Mouse (Mus musculus) brain, embryonic 14.5 days (tissue): ENCODE measurements around the gene Rrp12. TPM values are rescaled to one million over a fixed set of nuclear protein-coding genes. Genes with fewer than 3 reads are reported as not detected.

Experiments used
- DNase-seq: peaks from one replicate; pipeline ENCODE4 v3.0.0-alpha.2; 2011; ENCODE audit warnings: low read depth
- CTCF ChIP-seq: fragments of 200-500 bp; IDR thresholded peaks from 2 replicates; pipeline ENCODE4 v1.5.1; 2012; ENCODE audit warnings: inconsistent platforms, mild to moderate bottlenecking, moderate library complexity, borderline replicate concordance; ENCODE audit not compliant: insufficient read depth, insufficient read length; ENCODE audit errors: extremely low read depth
- POLR2A ChIP-seq: fragments of 200-500 bp; IDR thresholded peaks from 2 replicates; pipeline ENCODE4 v1.6.1; 2012; ENCODE audit warnings: mild to moderate bottlenecking, inconsistent platforms, borderline replicate concordance; ENCODE audit not compliant: poor library complexity, insufficient read depth, insufficient read length, severe bottlenecking; ENCODE audit errors: extremely low read depth
- polyA plus RNA-seq: library from polyadenylated mRNA; depleted of rRNA; stranded (reverse); fragments of >200 nt; gene quantifications from 2 replicates; pipeline ENCODE4 v1.2.3, GENCODE M21; 2012

Rrp12 gene
- polyA plus RNA-seq, 1 experiment = 17.1 TPM

DNA sequence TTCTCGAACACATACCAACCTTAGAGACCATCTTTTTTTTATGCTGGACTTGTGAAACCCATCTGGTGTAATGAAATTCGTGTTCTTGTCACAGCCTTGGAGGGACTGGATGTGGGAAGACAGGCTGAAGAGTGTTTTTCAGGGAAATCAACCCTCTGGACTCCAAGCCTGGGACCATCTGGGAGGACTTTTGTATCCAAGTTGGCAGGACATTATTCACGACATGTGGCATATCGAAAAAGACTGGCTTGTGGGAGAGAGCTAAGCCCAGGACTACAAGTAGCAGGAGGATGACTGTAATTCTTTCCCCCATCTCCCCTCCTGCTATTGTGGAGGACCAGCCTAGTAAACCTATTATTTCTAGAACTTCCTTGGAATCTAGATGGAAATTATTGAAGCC is 53.8 kb downstream of the Rrp12 start:
- TF ChIP-seq POLR2A (no peak), CTCF (no peak)
- no peak for DNase-seq

DNA sequence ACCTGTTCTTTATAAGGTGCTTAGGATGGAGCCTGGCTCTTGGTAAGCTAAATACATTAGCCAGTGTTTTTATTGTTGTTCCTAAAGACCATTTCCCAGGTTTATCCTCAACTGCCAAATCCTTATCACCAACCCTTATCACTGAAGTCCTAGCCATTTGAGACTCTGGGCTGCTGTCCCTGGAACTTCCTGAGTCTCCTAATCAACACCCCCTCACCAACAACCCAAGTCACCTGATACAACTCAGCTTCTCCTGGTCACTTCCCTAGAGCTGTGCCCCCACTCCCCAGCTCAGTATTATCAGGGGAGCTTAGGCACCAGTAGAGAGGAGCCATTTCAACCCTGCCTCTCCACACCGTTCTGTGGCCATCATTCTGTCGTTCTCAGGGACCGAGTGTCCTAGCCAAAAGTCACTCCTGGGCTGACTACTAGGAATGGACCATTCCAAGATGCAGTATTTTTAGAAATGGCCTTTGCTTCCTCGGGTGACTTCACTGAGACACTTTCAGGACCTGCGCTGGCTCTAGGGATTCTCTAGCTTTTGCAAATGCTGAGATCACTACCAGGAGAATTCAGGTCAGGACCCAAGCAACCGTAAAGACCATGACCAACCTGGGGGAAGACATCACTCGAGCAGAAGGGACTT is 54.7 kb downstream of the Rrp12 start:
- TF ChIP-seq POLR2A = no peak
- no peak for TF ChIP-seq CTCF

DNA sequence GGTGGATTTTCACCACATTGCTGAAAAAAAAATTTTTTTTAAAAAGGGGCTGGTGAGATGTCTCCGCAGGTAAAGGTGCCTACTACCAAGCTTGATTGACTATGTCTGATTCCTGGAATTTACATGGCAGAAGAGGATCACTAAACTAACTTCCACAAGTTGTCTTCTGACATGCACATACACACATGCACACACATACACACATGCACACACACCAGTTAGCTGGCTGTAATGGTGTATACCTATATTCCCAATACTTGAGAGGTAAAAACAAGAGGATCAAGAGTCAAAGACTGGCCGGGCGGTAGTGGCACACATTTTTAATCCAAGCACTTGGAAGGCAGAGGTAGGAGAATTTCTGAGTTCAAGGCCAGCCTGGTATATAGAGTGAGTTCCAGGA is 56.3 kb downstream of the Rrp12 start:
- DNase-seq = no peak
- TF ChIP-seq POLR2A (no peak), CTCF (no peak)

More for the DNA sequence above, 54.7 kb downstream of the Rrp12 start:
- no peak for DNase-seq

DNA sequence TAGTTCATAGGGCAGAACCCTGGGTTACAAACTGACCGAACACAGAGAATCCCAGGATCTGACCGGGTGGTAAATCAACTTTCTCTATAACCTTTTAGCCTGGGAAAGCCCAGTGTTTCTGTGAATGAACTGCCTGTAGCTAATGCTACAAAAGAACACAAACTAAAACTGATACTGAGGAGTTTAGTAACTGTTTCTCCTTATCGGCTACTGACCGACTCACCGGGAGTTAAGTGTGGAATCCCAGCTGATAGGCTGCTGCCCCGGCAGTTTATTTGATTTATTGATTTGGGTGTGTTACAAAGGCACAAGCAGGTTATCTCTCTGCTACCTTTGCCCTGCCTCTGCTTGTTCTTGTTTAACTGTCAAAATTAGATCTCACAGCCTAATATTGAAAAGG is 57.2 kb downstream of the Rrp12 start:
- DNase-seq = no peak
- TF ChIP-seq POLR2A (no peak), CTCF (no peak)

DNA sequence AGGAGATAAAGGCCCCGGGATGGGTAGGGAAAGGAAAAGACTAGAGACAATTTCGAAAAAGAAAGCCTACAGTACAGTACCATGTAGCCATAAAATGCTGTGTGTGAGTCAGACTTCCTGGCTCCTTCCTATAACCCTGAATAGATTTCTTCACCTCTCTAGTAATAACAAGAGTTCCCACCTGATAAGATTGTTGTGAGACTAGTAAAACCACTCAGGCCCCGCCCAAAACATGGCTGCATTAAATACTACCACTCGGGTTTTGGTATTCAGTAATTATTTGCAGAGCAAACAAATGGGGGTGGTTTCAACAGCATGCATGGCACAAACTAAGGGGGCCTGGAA is 58.1 kb downstream of the Rrp12 start:
- TF ChIP-seq CTCF (no peak), POLR2A (no peak)
- DNase-seq = no peak

DNA sequence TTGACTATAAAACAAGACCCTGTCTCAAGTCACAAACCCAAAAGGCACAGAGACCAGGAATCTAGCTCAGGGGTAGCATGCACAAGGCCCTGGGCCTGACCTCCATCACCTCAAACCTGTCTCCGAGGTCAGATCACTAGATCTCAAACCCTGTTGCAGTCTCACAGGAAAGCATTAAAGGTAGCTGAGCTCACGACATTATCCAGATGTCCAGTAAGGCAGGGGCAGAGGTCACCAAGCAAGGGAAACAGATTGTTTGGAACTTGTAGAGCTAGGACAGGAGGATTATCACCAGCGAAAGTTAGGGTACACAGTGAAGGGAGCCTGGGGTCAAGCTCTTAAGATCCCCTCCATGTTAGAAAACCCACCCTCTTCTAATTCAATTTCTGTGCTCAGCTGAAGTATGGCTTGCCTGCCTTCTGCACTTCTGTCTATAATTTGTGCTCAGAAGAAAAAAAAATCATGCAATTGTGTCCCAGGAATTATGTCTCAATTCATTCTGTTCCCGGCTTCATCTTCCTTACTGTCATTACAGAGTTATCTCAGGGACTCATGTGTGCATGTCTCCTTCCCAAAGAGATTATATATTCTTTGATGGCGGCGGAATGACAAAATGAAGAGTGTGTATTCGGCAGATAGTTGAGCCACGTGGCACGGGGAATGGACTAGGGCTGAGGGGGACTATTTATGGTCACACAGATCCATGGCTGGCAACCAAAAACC is 58.6 kb downstream of the Rrp12 start:
- TF ChIP-seq CTCF (no peak), POLR2A (no peak)
- DNase-seq = no peak

DNA sequence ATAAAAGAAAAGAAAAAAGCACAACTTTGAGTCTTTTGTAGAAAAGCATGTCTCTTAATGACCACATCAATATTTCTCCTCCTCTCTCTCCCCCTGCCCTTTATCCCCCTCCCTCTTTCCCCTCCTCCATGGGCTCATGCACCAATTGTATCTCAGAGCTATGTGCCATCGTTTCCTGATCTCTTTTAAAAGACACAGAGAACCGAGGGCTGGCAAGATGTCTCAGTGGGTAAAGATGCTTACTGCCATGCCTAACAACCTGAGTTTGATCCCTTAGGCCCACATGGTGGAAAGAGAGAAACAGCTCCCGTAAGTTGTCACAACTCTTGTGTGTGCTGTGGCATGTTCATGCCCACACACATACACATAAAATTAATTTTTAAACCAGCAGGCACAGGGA is 59.3 kb downstream of the Rrp12 start:
- DNase-seq = no peak
- TF ChIP-seq POLR2A (no peak), CTCF (no peak)

DNA sequence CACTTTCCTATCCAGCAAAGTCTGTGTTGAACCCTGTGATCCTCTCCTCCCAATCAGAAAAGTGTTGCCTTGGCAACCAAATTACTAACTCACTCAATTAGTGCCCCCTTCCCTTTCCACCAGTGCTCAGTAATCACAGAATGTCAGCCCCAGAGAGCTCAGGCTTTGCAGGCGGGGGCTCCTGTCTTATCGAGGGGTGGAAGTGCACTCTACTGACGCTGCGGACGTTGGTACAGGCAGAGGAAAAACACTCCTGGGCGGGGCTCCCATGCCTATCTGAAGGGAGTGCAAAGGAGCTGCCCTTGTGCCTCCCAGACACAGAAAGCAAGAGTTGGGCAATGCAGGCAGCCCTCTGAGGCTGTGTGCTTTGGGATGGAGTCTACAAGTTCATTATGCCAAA is 60.2 kb downstream of the Rrp12 start:
- TF ChIP-seq CTCF = no peak
- no peak for TF ChIP-seq POLR2A
- DNase-seq = peak; percentile 91

DNA sequence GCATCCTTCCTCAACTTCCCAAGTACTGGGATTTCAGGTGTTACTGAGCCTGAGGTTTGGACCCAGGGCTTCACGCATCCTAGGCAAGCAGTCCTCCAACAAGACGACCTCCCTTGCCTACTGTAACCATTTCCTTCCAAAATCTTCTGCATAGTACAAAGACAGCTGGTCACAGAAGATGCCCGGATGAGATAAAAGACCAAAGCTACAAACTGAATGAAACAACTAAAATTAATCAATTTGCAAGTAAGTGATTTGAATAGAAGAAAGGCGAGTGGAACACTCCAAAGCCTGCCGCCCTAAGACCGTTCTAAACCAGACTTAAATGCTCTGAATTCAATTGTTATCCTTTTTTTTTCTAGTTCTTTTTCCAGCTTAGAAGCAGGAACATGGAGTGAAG is 60.6 kb downstream of the Rrp12 start:
- no peak for DNase-seq
- TF ChIP-seq POLR2A (no peak), CTCF (no peak)

DNA sequence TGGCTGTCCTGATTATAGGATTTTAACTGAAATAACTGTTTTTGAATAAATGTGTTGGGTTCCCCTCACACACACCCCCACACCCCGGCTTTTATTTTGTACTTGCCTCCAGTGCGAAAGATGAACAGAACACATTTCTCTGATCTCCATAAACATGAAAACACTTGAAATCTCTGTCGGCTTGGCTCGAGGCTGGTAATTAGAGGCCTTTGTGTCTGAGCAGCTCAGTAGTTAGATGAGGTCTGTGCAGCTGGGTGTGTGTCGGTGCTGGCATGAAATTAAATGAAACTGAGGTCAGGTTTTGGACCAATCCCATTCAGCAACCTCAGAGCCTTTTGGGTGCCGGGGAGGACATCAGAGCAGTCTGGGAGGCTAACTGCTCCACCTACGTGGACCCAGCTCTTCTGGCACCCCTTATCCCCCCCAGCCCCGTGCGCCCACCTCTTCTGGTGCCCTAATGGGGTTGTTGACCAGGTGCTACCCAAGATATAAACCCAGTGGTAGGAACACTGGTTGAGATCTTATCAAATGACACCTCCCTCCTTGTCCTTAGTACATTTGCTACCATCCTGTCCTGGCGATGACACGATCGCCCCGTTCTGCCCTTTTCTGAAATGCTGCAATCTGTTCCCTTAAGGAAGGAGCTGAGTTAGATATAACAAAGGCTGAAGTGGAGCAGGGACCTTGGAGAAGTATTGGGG is 63.3 kb downstream of the Rrp12 start:
- TF ChIP-seq CTCF = no peak
- TF ChIP-seq POLR2A = no peak
- peak; percentile 78 for DNase-seq

DNA sequence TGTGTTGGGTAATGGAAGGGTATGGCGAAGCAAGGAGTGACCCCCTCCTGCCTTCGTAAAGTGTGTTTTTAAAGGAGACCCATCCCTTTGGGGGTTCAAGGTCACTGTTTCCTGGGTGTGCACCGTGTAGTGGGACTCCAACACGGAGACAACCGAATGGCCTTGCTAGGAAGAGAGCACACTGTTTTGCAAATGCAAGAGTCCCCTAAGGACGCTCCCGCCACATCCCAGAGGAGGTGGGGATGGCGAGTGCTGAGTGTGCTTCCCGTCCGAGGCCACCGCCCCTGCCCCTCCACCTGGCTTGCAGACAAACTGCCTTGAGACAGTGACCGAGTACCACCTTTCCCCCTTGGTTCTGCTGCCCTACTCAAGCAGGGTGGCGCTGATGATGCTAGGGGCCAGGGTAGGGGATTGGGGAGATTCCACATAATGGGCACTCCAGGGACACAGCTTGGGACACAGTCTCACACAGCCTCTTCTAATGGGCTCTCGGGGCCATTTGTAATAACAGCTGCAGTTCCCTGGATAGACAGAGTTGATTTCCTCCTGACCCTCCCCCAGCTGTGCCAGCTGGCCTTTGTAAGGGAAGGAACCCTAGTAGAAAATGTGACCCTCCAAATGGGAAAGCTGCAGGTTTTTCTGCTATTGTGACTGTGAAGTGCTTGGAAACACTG is 64.1 kb downstream of the Rrp12 start:
- TF ChIP-seq CTCF = no peak
- no peak for TF ChIP-seq POLR2A

More for the DNA sequence above, 64.1 kb downstream of the Rrp12 start:
- peak; percentile 33 for DNase-seq
